Comparison of ENCODE assay signal across 8 mouse cellular contexts in the genomic region with DNA sequence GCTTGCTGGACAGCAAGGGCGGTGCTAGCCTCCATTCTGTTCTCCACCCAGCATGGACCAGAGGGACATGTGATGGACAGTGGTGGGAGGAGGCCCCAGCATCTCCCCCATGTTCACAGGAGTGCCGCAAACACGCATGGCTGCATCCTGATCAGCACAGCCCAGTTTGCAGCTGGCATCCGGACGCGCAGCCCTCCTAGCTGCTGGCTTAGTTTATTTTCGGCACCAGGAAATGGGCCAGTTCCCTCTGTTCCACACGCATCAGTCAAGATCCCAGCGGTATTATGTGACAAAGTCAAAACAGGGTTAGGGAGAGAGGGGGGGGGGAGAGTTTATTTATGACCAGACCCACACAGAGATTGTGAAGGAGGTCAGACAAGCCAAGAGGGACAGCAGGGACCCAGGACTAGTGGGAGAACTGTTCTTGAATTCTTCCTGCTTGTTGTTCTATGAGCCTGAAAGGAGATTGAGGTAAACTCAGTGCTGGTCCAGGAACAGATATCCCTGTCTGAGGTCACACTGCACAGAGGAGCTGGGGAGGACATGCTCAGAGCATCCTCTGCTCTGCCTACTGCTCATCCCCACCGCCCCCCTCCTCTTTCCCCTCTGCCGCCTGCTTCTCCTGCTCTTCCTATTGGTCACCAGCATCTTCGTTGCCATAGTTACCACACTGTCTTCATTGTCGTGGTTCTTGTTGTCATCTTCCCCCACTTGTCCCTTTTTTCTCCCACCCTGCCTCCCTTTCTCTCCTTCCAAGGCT. TPM values are rescaled to one million over a fixed set of nuclear protein-coding genes. Genes with fewer than 3 reads are reported as not detected.
DNase-seq lines count a peak whose midpoint lies in the region; ATAC-seq and TF ChIP-seq lines count a peak whose summit lies in the region.

No protein-coding gene starts in this region.

- peak; percentile 57; the same call in 1 of the 2 replicates for TF ChIP-seq EP300 in lung, postnatal 0 days (IDR thresholded peaks at IDR 0.05)

- no peak overlapping the region for H3K4me3 ChIP-seq in heart, embryonic 15.5 days
- no peak overlapping the region for H3K4me3 ChIP-seq in lung, postnatal 0 days (ENCODE audit: low read depth, low read length)

- peaks cover 16% of the 10 kb centered on the region for H3K4me1 ChIP-seq in heart, embryonic 15.5 days (replicated peaks)
- H3K4me1 ChIP-seq in lung, postnatal 0 days (ENCODE audit: insufficient read depth, low read depth, low read length) = no peaks in the 10 kb centered on the region

- H3K27ac ChIP-seq in heart, embryonic 15.5 days = peak overlapping the region; percentile 10
- no peak overlapping the region for H3K27ac ChIP-seq in lung, postnatal 0 days (ENCODE audit: low read length)

- TF ChIP-seq CTCF in lung, postnatal 0 days (IDR thresholded peaks at IDR 0.05) = no peak

- no peaks in the 10 kb centered on the region for H3K9me3 ChIP-seq in heart, embryonic 15.5 days (replicated peaks)
- no peaks in the 10 kb centered on the region for H3K9me3 ChIP-seq in lung, postnatal 0 days (ENCODE audit: low read length)

- H3K9ac ChIP-seq in heart, embryonic 15.5 days = no peak overlapping the region
- H3K9ac ChIP-seq in lung, postnatal 0 days (replicated peaks; ENCODE audit: low read depth) = no peak overlapping the region

- 37% methylated on average over 13 of the region's 13 CpGs for WGBS in heart, embryonic 15.5 days
- 55% methylated on average over 13 of the region's 13 CpGs for WGBS in lung, postnatal 0 days

- H3K36me3 ChIP-seq in heart, embryonic 15.5 days = no peaks in the 10 kb centered on the region
- H3K36me3 ChIP-seq in lung, postnatal 0 days (ENCODE audit: insufficient read depth, low read length) = no peaks in the 10 kb centered on the region

- ATAC-seq in heart, embryonic 15.5 days (replicated peaks; ENCODE audit: insufficient number of reproducible peaks, insufficient read depth, low FRiP score, low read depth) = peak; percentile 60
- ATAC-seq in lung, postnatal 0 days = peak; percentile 87

- peak; percentile 29 for DNase-seq in thymus, postnatal 4 days
- DNase-seq in thymus, postnatal 36 days = no peak
- peak; percentile 64 for DNase-seq in kidney, postnatal 14 days
- DNase-seq in lung, postnatal 0 days (ENCODE audit: low spot score) = peak; percentile 63
- peak; percentile 60 for DNase-seq in retina, embryonic 14.5 days (ENCODE audit: low spot score)
- no peak for DNase-seq in spleen, postnatal 10 days (ENCODE audit: low spot score in 2 of 2)
- DNase-seq in cerebellum, adult 11 months = no peak

- no peak overlapping the region for H3K4me2 ChIP-seq in heart, embryonic 15.5 days
- H3K4me2 ChIP-seq in lung, postnatal 0 days (replicated peaks; ENCODE audit: low read depth, low read length) = no peak overlapping the region

- H3K27me3 ChIP-seq in heart, embryonic 15.5 days = no peaks in the 10 kb centered on the region
- no peaks in the 10 kb centered on the region for H3K27me3 ChIP-seq in lung, postnatal 0 days (replicated peaks; ENCODE audit: insufficient read depth, low read length)

RNA-seq across cellular contexts. Expression of a gene that starts 22.6 kb away (rescaled TPM):
- polyA plus RNA-seq in heart, embryonic 15.5 days (2015; fragmentation: Nextera tagmentation; extraction: Ambion mirVana) = 2.4 and 3.8 TPM in 2 replicates
- polyA plus RNA-seq in lung, postnatal 0 days (2015; fragmentation: Nextera tagmentation; extraction: Ambion mirVana) = 35.0 and 39.2 TPM in 2 replicates

RNA-seq across cellular contexts. Expression of a gene that starts 51.7 kb away (rescaled TPM):
- 53.7 and 56.1 TPM in 2 replicates for polyA plus RNA-seq in heart, embryonic 15.5 days (2015; fragmentation: Nextera tagmentation; extraction: Ambion mirVana)
- 10.7 and 11.5 TPM in 2 replicates for polyA plus RNA-seq in lung, postnatal 0 days (2015; fragmentation: Nextera tagmentation; extraction: Ambion mirVana)

Comparison
In these comparisons a context has a peak if more than half of its experiments do, and no peak if none do; other contexts are left out.
1. DNase-seq: peak in thymus, postnatal 4 days (single experiment), kidney, postnatal 14 days (single experiment), lung, postnatal 0 days (single experiment) and retina, embryonic 14.5 days (single experiment); none in thymus, postnatal 36 days (0 of 2), spleen, postnatal 10 days (0 of 2) and cerebellum, adult 11 months (single experiment).